Mouse (Mus musculus) liver, embryonic 14.5 days (tissue): ENCODE results near the gene Dner. TPM values are rescaled to one million over a fixed set of nuclear protein-coding genes. Genes with fewer than 3 reads are reported as not detected.

Experiments
- ATAC-seq: fragments of 200-750 bp; cut with Nextera tagmentation; 2 replicates; pipeline ENCODE4 v1.8.0; 2017; ENCODE audit warnings: moderate number of reproducible peaks, mild to moderate bottlenecking, moderate library complexity; ENCODE audit not compliant: insufficient read depth
- DNase-seq, 3 experiments: peaks; one replicate each; pipeline ENCODE4 v3.0.0-alpha.2; 2012 to 2013; ENCODE audit warnings: low read depth in 3 of 3, low spot score in 3 of 3
- H3K27ac ChIP-seq: fragments of 300-500 bp; sonication (generic); 2 replicates; pipeline ENCODE4 v1.5.1; 2014; ENCODE audit warnings: moderate library complexity, mild to moderate bottlenecking, control low read depth, inconsistent platforms
- H3K27me3 ChIP-seq: fragments of 300-500 bp; sonication (generic); 2 replicates; pipeline ENCODE4 v1.6.1; 2014; ENCODE audit warnings: mild to moderate bottlenecking, low read length, moderate library complexity; ENCODE audit not compliant: control insufficient read depth, insufficient read depth
- H3K36me3 ChIP-seq: fragments of 300-500 bp; sonication (generic); replicated peaks from 2 replicates; pipeline ENCODE4 v1.6.1; 2014; ENCODE audit warnings: low read depth; ENCODE audit not compliant: control insufficient read depth, insufficient read depth
- H3K4me1 ChIP-seq, 2 experiments: fragments of 200-500 bp in 1 of 2; fragments of 300-500 bp in 1 of 2; sonication (generic) in 1 of 2; replicated peaks; 2 replicates each; pipeline ENCODE4 v1.6.1; 2012 to 2014; ENCODE audit warnings: antibody characterized with exemption in 1 of 2, inconsistent platforms in 1 of 2, low read length in 1 of 2; ENCODE audit not compliant: control insufficient read depth in 2 of 2, insufficient read depth in 2 of 2
- H3K4me2 ChIP-seq: fragments of 300-500 bp; sonication (generic); 2 replicates; pipeline ENCODE4 v1.6.1; 2014; ENCODE audit warnings: low read depth, mild to moderate bottlenecking, control low read depth, moderate library complexity
- H3K4me3 ChIP-seq, 2 experiments: fragments of 200-500 bp in 1 of 2; fragments of 300-500 bp in 1 of 2; sonication (generic) in 1 of 2; 2 replicates each; pipeline ENCODE4 v1.5.1; 2012 to 2014; ENCODE audit warnings: low read depth in 2 of 2, low read length in 2 of 2, mild to moderate bottlenecking in 2 of 2, control low read depth in 1 of 2, inconsistent platforms in 1 of 2, moderate library complexity in 1 of 2; ENCODE audit not compliant: insufficient read depth in 1 of 2
- H3K9ac ChIP-seq: fragments of 300-500 bp; sonication (generic); replicated peaks from 2 replicates; pipeline ENCODE4 v1.6.1; 2014; ENCODE audit warnings: mild to moderate bottlenecking, control low read depth, moderate library complexity
- H3K9me3 ChIP-seq: fragments of 300-500 bp; sonication (generic); 2 replicates; pipeline ENCODE4 v1.6.1; 2016; ENCODE audit warnings: low read length, mixed read lengths; ENCODE audit not compliant: control insufficient read depth
- CTCF ChIP-seq: IDR thresholded peaks from 2 replicates; pipeline ENCODE4 v1.5.1; 2016; ENCODE audit warnings: antibody characterized with exemption, low read depth, control low read depth
- EP300 ChIP-seq: IDR thresholded peaks from 2 replicates; pipeline ENCODE4 v1.6.1; 2016; ENCODE audit warnings: antibody characterized with exemption, low read depth
- WGBS: fragments of 180-500 bp; shearing (Covaris S2); extraction: QIAGEN DNeasy Blood & Tissue Kit; methylation state at CpG from one replicate; pipeline ENCODE4 v1.1.7; 2014; ENCODE audit not compliant: insufficient replicate concordance; 5-methylcytosine and 5-hydroxymethylcytosine counted together
- polyA plus RNA-seq, 2 experiments: library from polyadenylated mRNA; depleted of rRNA in 1 of 2; stranded (reverse) in 1 of 2; unstranded in 1 of 2; fragments of >200 nt; fragmentation: Nextera tagmentation in 1 of 2; extraction: Ambion mirVana in 1 of 2; gene quantifications; 2 replicates each; pipeline versions ENCODE4 v1.2.1 to v1.2.3; 2012 to 2014

Dner gene
- polyA plus RNA-seq, 2 experiments, result 0.02 TPM; not detected in 1

- TF ChIP-seq EP300, result no peak
- no peak for TF ChIP-seq CTCF
- H3K9me3 ChIP-seq, result no peaks in the 10 kb centered on the region
- no peak overlapping the region for H3K4me2 ChIP-seq
- H3K4me1 ChIP-seq, result no peaks in the 10 kb centered on the region
- ATAC-seq (no peak), DNase-seq (no peak)
- no peak overlapping the region for H3K4me3 ChIP-seq
- no peak overlapping the region for H3K27ac ChIP-seq
- no peaks in the 10 kb centered on the region for H3K36me3 ChIP-seq
- no peaks in the 10 kb centered on the region for H3K27me3 ChIP-seq
- H3K9ac ChIP-seq, result no peak overlapping the region
- 15% methylated on average over 2 of the region's 2 CpGs for WGBS
Observed at GRCm38 (mm10) chr1:84549367-84550064, 146.5 kb downstream of the Dner start.

GRCm38 (mm10) chr1:84536069-84536468 is 160.0 kb downstream of the Dner start:
- no peaks in the 10 kb centered on the region for H3K4me1 ChIP-seq
- no peak overlapping the region for H3K9ac ChIP-seq
- WGBS, result 50% methylated on average over 4 of the region's 4 CpGs
- no peak overlapping the region for H3K27ac ChIP-seq
- no peaks in the 10 kb centered on the region for H3K9me3 ChIP-seq
- no peaks in the 10 kb centered on the region for H3K36me3 ChIP-seq
- no peak for TF ChIP-seq CTCF
- no peak for TF ChIP-seq EP300
- H3K27me3 ChIP-seq, result no peaks in the 10 kb centered on the region
- no peak for DNase-seq
- H3K4me2 ChIP-seq, result no peak overlapping the region
- ATAC-seq, result no peak
- H3K4me3 ChIP-seq, result no peak overlapping the region

GRCm38 (mm10) chr1:84525514-84525913 is 170.5 kb downstream of the Dner start:
- DNase-seq, result no peak
- H3K27me3 ChIP-seq, result no peaks in the 10 kb centered on the region
- ATAC-seq, result no peak
- H3K9me3 ChIP-seq, result no peaks in the 10 kb centered on the region
- H3K4me2 ChIP-seq, result no peak overlapping the region
- H3K4me3 ChIP-seq, result no peak overlapping the region
- TF ChIP-seq CTCF (no peak), EP300 (no peak)
- no peaks in the 10 kb centered on the region for H3K4me1 ChIP-seq
- no peaks in the 10 kb centered on the region for H3K36me3 ChIP-seq
- 52% methylated on average over 3 of the region's 3 CpGs for WGBS
- no peak overlapping the region for H3K27ac ChIP-seq
- H3K9ac ChIP-seq, result no peak overlapping the region

GRCm38 (mm10) chr1:84524413-84524812 is 171.6 kb downstream of the Dner start:
- H3K9me3 ChIP-seq, result no peaks in the 10 kb centered on the region
- ATAC-seq, result no peak
- H3K27ac ChIP-seq, result no peak overlapping the region
- TF ChIP-seq EP300 (no peak), CTCF (no peak)
- no peaks in the 10 kb centered on the region for H3K36me3 ChIP-seq
- H3K4me1 ChIP-seq, result no peaks in the 10 kb centered on the region
- no peak overlapping the region for H3K4me3 ChIP-seq
- no peak for DNase-seq
- 69% methylated on average over 4 of the region's 4 CpGs for WGBS
- no peaks in the 10 kb centered on the region for H3K27me3 ChIP-seq
- H3K4me2 ChIP-seq, result no peak overlapping the region
- H3K9ac ChIP-seq, result no peak overlapping the region

GRCm38 (mm10) chr1:84522963-84523280 is 173.1 kb downstream of the Dner start:
- WGBS, result 65% methylated on average over 4 of the region's 4 CpGs

More at GRCm38 (mm10) chr1:84522963-84523280, 173.1 kb downstream of the Dner start:
- no peak overlapping the region for H3K9ac ChIP-seq
- H3K4me2 ChIP-seq, result no peak overlapping the region
- H3K4me3 ChIP-seq, result no peak overlapping the region
- H3K27ac ChIP-seq, result no peak overlapping the region
- TF ChIP-seq CTCF (no peak), EP300 (no peak)
- H3K27me3 ChIP-seq, result no peaks in the 10 kb centered on the region
- no peaks in the 10 kb centered on the region for H3K36me3 ChIP-seq
- ATAC-seq (no peak), DNase-seq (no peak)
- no peaks in the 10 kb centered on the region for H3K9me3 ChIP-seq
- no peaks in the 10 kb centered on the region for H3K4me1 ChIP-seq
